Mouse (Mus musculus) limb, embryonic 14.5 days (tissue): ENCODE measurements around the gene Plce1. TPM values are rescaled to one million over a fixed set of nuclear protein-coding genes. Genes with fewer than 3 reads are reported as not detected.

Experiments used
- ATAC-seq: fragments of 200-750 bp; cut with Nextera tagmentation; 2 replicates; pipeline ENCODE4 v1.8.0; 2017; ENCODE audit warnings: low read depth, moderate number of reproducible peaks, moderate TSS enrichment; ENCODE audit not compliant: low FRiP score
- DNase-seq: peaks from one replicate; pipeline ENCODE4 v3.0.0-alpha.2; 2015; ENCODE audit warnings: low spot score
- H3K27ac ChIP-seq: fragments of 300-500 bp; sonication (generic); replicated peaks from 2 replicates; pipeline ENCODE4 v1.5.1; 2014; ENCODE audit warnings: low read depth, mild to moderate bottlenecking, low read length, moderate library complexity, mixed read lengths
- H3K27me3 ChIP-seq: fragments of 300-500 bp; sonication (generic); 2 replicates; pipeline ENCODE4 v1.6.1; 2014; ENCODE audit warnings: low read length, mixed read lengths; ENCODE audit not compliant: control insufficient read depth, insufficient read depth
- H3K36me3 ChIP-seq: fragments of 300-500 bp; sonication (generic); 2 replicates; pipeline ENCODE4 v1.6.1; 2014; ENCODE audit warnings: mild to moderate bottlenecking, low read length, moderate library complexity, mixed read lengths; ENCODE audit not compliant: control insufficient read depth, insufficient read depth
- H3K4me1 ChIP-seq: fragments of 300-500 bp; sonication (generic); 2 replicates; pipeline ENCODE4 v1.6.1; 2014; ENCODE audit warnings: antibody characterized with exemption, low read length, mixed read lengths; ENCODE audit not compliant: control insufficient read depth, insufficient read depth
- H3K4me2 ChIP-seq: fragments of 300-500 bp; sonication (generic); replicated peaks from 2 replicates; pipeline ENCODE4 v1.6.1; 2014; ENCODE audit warnings: low read depth, mild to moderate bottlenecking, low read length, moderate library complexity; ENCODE audit not compliant: severe bottlenecking
- H3K4me3 ChIP-seq: fragments of 300-500 bp; sonication (generic); replicated peaks from 2 replicates; pipeline ENCODE4 v1.5.1; 2014; ENCODE audit warnings: low read length
- H3K9ac ChIP-seq: fragments of 300-500 bp; sonication (generic); 2 replicates; pipeline ENCODE4 v1.6.1; 2014; ENCODE audit warnings: mild to moderate bottlenecking, low read depth, low read length, moderate library complexity; ENCODE audit not compliant: severe bottlenecking
- H3K9me3 ChIP-seq: fragments of 300-500 bp; sonication (generic); 2 replicates; pipeline ENCODE4 v1.6.1; 2016; ENCODE audit warnings: low read length; ENCODE audit not compliant: control insufficient read depth
- POLR2A ChIP-seq: fragments of 200-500 bp; IDR thresholded peaks from 2 replicates; pipeline ENCODE4 v1.8.0; 2012; ENCODE audit warnings: inconsistent platforms, mild to moderate bottlenecking, moderate library complexity, borderline replicate concordance; ENCODE audit not compliant: insufficient read depth, insufficient read length; ENCODE audit errors: extremely low read depth
- WGBS: fragments of 180-500 bp; shearing (Covaris S2); extraction: QIAGEN DNeasy Blood & Tissue Kit; methylation state at CpG from one replicate; pipeline ENCODE4 v1.1.7; 2014; 5-methylcytosine and 5-hydroxymethylcytosine counted together
- polyA plus RNA-seq, 2 experiments: library from polyadenylated mRNA; depleted of rRNA in 1 of 2; stranded (reverse) in 1 of 2; unstranded in 1 of 2; fragments of >200 nt; fragmentation: Nextera tagmentation in 1 of 2; extraction: Ambion mirVana in 1 of 2; gene quantifications; 2 replicates each; pipeline versions ENCODE4 v1.2.1 to v1.2.3; 2012 to 2014

Gene Plce1
- polyA plus RNA-seq, 2 experiments, result 12.6 to 13.3 TPM

DNA sequence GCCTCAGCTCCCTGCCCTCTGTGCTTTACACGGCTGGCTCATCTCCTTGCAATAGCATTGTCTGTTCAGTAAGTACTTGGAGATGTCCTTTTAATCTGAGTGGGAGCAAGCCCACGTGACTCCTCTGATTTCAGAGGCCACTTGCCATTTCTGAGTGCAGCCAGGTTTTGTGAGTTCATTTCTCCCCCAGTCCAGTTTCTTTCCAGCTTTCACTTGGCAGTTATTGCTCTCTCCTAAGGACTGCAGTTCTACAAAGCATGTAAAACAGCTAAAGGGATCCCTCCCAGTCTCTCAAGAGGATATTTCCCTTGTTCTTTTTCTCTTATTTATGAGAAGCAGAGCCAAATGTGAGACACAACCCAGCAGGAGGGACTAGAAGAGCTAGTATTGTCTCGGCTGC, 58.4 kb downstream of the Plce1 start:
- peak; percentile 16; the same call in 1 of the 2 replicates for ATAC-seq
- TF ChIP-seq POLR2A, result no peak
- Histone ChIP-seq H3K36me3 (no peaks in the 10 kb centered on the region; the same call in 1 of the 2 replicates), H3K4me2 (no peak overlapping the region), H3K4me1 (peaks cover 35% of the 10 kb centered on the region), H3K27me3 (no peaks in the 10 kb centered on the region), H3K9ac (no peak overlapping the region), H3K9me3 (no peaks in the 10 kb centered on the region), H3K4me3 (no peak overlapping the region), H3K27ac (no peak overlapping the region)
- peak; percentile 49 for DNase-seq
- 46% methylated on average over 3 of the region's 3 CpGs for whole genome bisulfite sequencing

DNA sequence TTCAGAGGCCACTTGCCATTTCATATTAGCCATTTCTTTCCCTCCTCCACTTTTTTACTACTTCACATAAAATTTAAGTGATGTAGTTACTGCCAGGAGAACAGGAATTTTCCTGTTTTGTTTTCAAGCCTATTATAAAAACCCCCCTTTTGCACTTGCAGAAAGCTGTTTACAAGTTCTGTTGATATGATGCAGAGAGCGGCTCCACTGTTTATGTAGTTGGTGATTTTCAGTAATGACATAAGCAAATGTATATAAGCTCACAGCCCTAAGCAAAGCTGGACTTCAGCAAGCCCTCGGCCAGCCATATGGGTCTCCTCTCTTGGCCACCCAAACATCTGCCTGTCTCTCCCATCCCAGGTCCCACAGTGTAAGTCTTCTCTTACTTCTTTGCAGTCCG, 59.6 kb downstream of the Plce1 start:
- TF ChIP-seq POLR2A, result no peak
- WGBS, result 21% methylated on average over 3 of the region's 3 CpGs
- DNase-seq, result no peak
- H3K36me3 ChIP-seq, result no peaks in the 10 kb centered on the region; the same call in 1 of the 2 replicates
- no peaks in the 10 kb centered on the region for H3K27me3 ChIP-seq
- 0 out of 2 replicates have a peak overlapping the region, but pooled peaks have one; percentile 7 for H3K9ac ChIP-seq
- no peak overlapping the region for H3K4me3 ChIP-seq
- H3K4me2 ChIP-seq, result peak overlapping the region; percentile 3; the same call in 1 of the 2 replicates
- H3K27ac ChIP-seq, result no peak overlapping the region
- ATAC-seq, result peak; percentile 22
- H3K4me1 ChIP-seq, result peaks cover 30% of the 10 kb centered on the region
- H3K9me3 ChIP-seq, result no peaks in the 10 kb centered on the region

DNA sequence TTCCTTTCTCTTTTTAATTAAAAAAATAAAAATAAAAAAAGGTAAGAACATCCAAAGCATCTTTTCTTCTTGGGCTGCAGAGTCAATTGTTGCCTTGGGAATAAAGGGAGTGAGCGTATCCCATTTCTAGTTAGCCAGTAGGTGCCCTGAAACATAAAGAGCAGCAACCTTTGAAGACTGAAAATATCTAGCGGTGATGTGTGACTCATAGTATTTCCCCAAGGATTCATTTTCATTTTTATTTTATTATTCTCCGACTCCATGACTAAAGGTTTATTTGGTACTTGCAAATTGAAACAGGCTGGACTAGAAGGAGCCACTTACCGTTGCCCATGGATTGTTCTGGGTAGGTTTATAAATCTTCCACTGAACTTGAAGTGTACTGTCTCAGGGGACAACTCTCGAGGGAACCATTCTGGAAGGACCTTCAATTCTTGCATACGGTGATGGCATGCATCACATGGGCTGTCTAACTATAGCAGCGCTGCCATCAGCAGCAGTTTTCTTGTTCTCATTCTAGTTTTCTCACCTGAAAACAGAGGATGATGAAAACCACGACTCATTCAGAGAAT, 68.7 kb downstream of the Plce1 start:
- no peak overlapping the region for H3K4me3 ChIP-seq
- H3K4me2 ChIP-seq, result no peak overlapping the region
- DNase-seq (peak; percentile 25), ATAC-seq (peak; percentile 60; the same call in 1 of the 2 replicates)
- no peak for TF ChIP-seq POLR2A
- H3K27ac ChIP-seq, result no peak overlapping the region
- H3K27me3 ChIP-seq, result no peaks in the 10 kb centered on the region
- no peaks in the 10 kb centered on the region for H3K36me3 ChIP-seq
- peaks cover 13% of the 10 kb centered on the region for H3K4me1 ChIP-seq
- H3K9me3 ChIP-seq, result peaks cover 6% of the 10 kb centered on the region; the same call in 1 of the 2 replicates
- 31% methylated on average over 8 of the region's 8 CpGs for WGBS
- H3K9ac ChIP-seq, result no peak overlapping the region

DNA sequence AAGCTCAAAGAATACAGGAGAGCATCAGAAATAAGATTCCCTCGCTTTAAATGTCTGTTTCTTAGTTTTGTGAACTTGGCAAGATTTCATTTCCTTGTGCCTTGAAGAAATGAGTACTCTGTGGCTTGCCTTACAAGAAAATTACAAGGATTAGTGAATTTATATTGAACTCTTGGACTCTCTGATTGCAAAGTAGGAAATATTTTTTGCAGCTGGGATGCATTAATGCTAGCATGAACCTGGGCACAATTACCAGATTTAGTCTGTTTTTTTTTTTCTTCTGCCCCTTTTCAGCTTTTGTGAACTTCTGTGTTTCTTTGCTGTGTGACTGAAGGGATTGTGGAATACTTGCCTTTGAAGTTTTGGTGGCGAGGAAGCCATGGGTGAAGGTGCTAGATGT, 72.6 kb downstream of the Plce1 start:
- Histone ChIP-seq H3K36me3 (no peaks in the 10 kb centered on the region), H3K4me3 (no peak overlapping the region), H3K4me2 (no peak overlapping the region), H3K27me3 (no peaks in the 10 kb centered on the region), H3K9ac (no peak overlapping the region), H3K9me3 (peaks cover 6% of the 10 kb centered on the region; the same call in 1 of the 2 replicates), H3K27ac (no peak overlapping the region), H3K4me1 (peaks cover 16% of the 10 kb centered on the region)
- DNase-seq, result peak; percentile 34
- ATAC-seq, result no peak
- TF ChIP-seq POLR2A, result no peak
- WGBS, result 44% methylated on average over 2 of the region's 2 CpGs

- Histone ChIP-seq H3K9ac (no peak overlapping the region), H3K27ac (no peak overlapping the region), H3K9me3 (peaks cover 5% of the 10 kb centered on the region; the same call in 1 of the 2 replicates), H3K4me3 (no peak overlapping the region), H3K4me1 (peaks cover 13% of the 10 kb centered on the region), H3K36me3 (no peaks in the 10 kb centered on the region), H3K4me2 (no peak overlapping the region), H3K27me3 (no peaks in the 10 kb centered on the region)
- DNase-seq, result peak; percentile 76
- 49% methylated on average over 3 of the region's 3 CpGs for WGBS
- no peak for TF ChIP-seq POLR2A
- ATAC-seq, result peak; percentile 85
These were observed 74.5 kb downstream of the Plce1 start for GRCm38 (mm10) chr19:38555399-38555798.
